Mouse (Mus musculus): Measurements from ENCODE around the gene Rell1. TPM values are rescaled to one million over a fixed set of nuclear protein-coding genes. Genes with fewer than 3 reads are reported as not detected.

The Rell1 gene
- total RNA-seq, 1 experiment = 18.5 TPM

DNA sequence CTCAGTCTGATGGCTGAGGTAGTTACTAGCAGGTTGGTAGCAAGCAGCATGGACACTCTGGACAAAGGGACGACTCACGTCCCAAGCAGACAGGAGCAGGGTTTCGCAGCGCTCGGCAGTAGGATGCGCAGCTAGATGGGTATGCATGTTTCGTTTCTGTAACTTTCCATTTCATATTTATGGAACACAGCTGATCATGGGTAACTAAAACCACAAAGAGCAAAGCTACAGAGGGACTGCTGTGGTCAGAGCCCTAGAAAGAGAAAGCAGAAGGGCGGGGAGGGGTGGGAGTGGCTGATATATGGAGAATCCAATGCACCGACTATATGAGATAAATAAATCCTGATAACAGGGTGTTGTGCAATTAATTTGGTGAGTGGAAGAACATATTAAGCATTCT lies 25.4 kb downstream of the Rell1 start:
- in situ Hi-C loops (cut with MboI; ENCODE audit: low sequenced_read_pairs in 2 of 2, unreplicated experiment in 2 of 2) = no loop called here
- no peaks in the 10 kb centered on the region for H3K36me3 ChIP-seq (ENCODE audit: control insufficient read depth, insufficient read depth, low read length, poor library complexity, severe bottlenecking)
- DNase-seq (ENCODE audit: low read depth, low spot score) = no peak
- TF ChIP-seq CHD2 (IDR thresholded peaks at IDR 0.05; ENCODE audit: low read depth, low read length) (no peak), ZC3H11A (IDR thresholded peaks at IDR 0.05; ENCODE audit: borderline replicate concordance, low read depth, low read length) (no peak), HCFC1 (IDR thresholded peaks at IDR 0.05; ENCODE audit: borderline replicate concordance, insufficient read depth, low read length) (no peak), MAFK (IDR thresholded peaks at IDR 0.05; ENCODE audit: insufficient read depth, low read depth, low read length) (no peak), ZNF384 (IDR thresholded peaks at IDR 0.05; ENCODE audit: low read depth, low read length) (no peak)
- H3K27ac ChIP-seq (ENCODE audit: insufficient read depth, low read depth, low read length, poor library complexity, severe bottlenecking) = no peak overlapping the region
- H3K4me1 ChIP-seq (ENCODE audit: control insufficient read depth in 2 of 2, insufficient read depth in 2 of 2, low read length in 2 of 2, poor library complexity in 1 of 2) = peaks cover 0 to 6% of the 10 kb centered on the region in 2 experiments; a peak in 2 of 4 replicates
- H3K9ac ChIP-seq (ENCODE audit: insufficient read depth, low read depth, low read length, poor library complexity, severe bottlenecking) = no peak overlapping the region
- no peak overlapping the region for H3K4me3 ChIP-seq (ENCODE audit: insufficient read depth in 1 of 2, low read depth in 1 of 2, low read length in 2 of 2, poor library complexity in 1 of 2, severe bottlenecking in 1 of 2)
- H3K9me3 ChIP-seq (ENCODE audit: control insufficient read depth, insufficient read depth, low read depth, low read length) = no peaks in the 10 kb centered on the region

- Histone ChIP-seq H3K36me3 (ENCODE audit: control insufficient read depth, insufficient read depth, low read length, poor library complexity, severe bottlenecking) (0 out of 2 replicates have a peak, but pooled peaks cover 2% of the 10 kb centered on the region), H3K9me3 (ENCODE audit: control insufficient read depth, insufficient read depth, low read depth, low read length) (no peaks in the 10 kb centered on the region)
- in situ Hi-C loops (cut with MboI; ENCODE audit: low sequenced_read_pairs in 2 of 2, unreplicated experiment in 2 of 2) = no loop called here
These were observed 26.8 kb downstream of the Rell1 start for GRCm38 (mm10) chr5:63941891-63942290.

DNA sequence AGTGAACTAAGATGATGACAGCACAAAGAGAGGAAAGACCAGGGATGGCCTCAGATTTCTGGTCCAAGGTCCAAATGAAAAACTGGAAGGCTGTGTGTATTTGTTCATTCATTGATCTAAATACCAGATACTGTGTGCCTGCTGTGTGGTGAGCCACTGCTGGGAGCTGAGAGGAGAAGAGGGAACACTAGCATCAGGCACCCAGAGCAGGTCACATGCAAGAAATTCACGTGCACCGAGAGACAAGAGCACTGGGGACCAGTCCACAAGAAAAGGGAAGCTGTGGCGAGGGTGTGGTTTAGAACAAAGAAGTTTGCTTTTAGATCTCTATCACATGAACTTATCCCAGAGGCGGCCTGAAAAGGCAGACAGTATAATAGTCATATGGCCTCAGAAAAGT lies 30.1 kb downstream of the Rell1 start:
- in situ Hi-C loops (cut with MboI; ENCODE audit: low sequenced_read_pairs in 2 of 2, unreplicated experiment in 2 of 2) = no loop called here
- TF ChIP-seq ZC3H11A (IDR thresholded peaks at IDR 0.05; ENCODE audit: borderline replicate concordance, low read depth, low read length) (no peak), ZNF384 (IDR thresholded peaks at IDR 0.05; ENCODE audit: low read depth, low read length) (no peak), CHD2 (IDR thresholded peaks at IDR 0.05; ENCODE audit: low read depth, low read length) (no peak), HCFC1 (IDR thresholded peaks at IDR 0.05; ENCODE audit: borderline replicate concordance, insufficient read depth, low read length) (no peak), MAFK (IDR thresholded peaks at IDR 0.05; ENCODE audit: insufficient read depth, low read depth, low read length) (no peak)
- Histone ChIP-seq H3K4me1 (ENCODE audit: control insufficient read depth in 2 of 2, insufficient read depth in 2 of 2, low read length in 2 of 2, poor library complexity in 1 of 2) (peaks cover 5 to 16% of the 10 kb centered on the region in 2 experiments), H3K36me3 (ENCODE audit: control insufficient read depth, insufficient read depth, low read length, poor library complexity, severe bottlenecking) (peaks cover 6% of the 10 kb centered on the region; the same call in 1 of the 2 replicates), H3K9me3 (ENCODE audit: control insufficient read depth, insufficient read depth, low read depth, low read length) (no peaks in the 10 kb centered on the region), H3K9ac (ENCODE audit: insufficient read depth, low read depth, low read length, poor library complexity, severe bottlenecking) (no peak overlapping the region), H3K4me3 (ENCODE audit: insufficient read depth in 1 of 2, low read depth in 1 of 2, low read length in 2 of 2, poor library complexity in 1 of 2, severe bottlenecking in 1 of 2) (no peak overlapping the region), H3K27ac (ENCODE audit: insufficient read depth, low read depth, low read length, poor library complexity, severe bottlenecking) (no peak overlapping the region)
- no peak for DNase-seq (ENCODE audit: low read depth, low spot score)

More at GRCm38 (mm10) chr5:63941891-63942290, 26.8 kb downstream of the Rell1 start:
- TF ChIP-seq ZNF384 (IDR thresholded peaks at IDR 0.05; ENCODE audit: low read depth, low read length) (no peak), MAFK (IDR thresholded peaks at IDR 0.05; ENCODE audit: insufficient read depth, low read depth, low read length) (no peak), HCFC1 (IDR thresholded peaks at IDR 0.05; ENCODE audit: borderline replicate concordance, insufficient read depth, low read length) (no peak), ZC3H11A (IDR thresholded peaks at IDR 0.05; ENCODE audit: borderline replicate concordance, low read depth, low read length) (no peak), CHD2 (IDR thresholded peaks at IDR 0.05; ENCODE audit: low read depth, low read length) (no peak)
- Histone ChIP-seq H3K4me3 (ENCODE audit: insufficient read depth in 1 of 2, low read depth in 1 of 2, low read length in 2 of 2, poor library complexity in 1 of 2, severe bottlenecking in 1 of 2) (no peak overlapping the region), H3K27ac (ENCODE audit: insufficient read depth, low read depth, low read length, poor library complexity, severe bottlenecking) (no peak overlapping the region), H3K4me1 (ENCODE audit: control insufficient read depth in 2 of 2, insufficient read depth in 2 of 2, low read length in 2 of 2, poor library complexity in 1 of 2) (peaks cover 0 to 8% of the 10 kb centered on the region in 2 experiments; a peak in 2 of 4 replicates), H3K9ac (ENCODE audit: insufficient read depth, low read depth, low read length, poor library complexity, severe bottlenecking) (no peak overlapping the region)
- DNase-seq (ENCODE audit: low read depth, low spot score) = no peak

DNA sequence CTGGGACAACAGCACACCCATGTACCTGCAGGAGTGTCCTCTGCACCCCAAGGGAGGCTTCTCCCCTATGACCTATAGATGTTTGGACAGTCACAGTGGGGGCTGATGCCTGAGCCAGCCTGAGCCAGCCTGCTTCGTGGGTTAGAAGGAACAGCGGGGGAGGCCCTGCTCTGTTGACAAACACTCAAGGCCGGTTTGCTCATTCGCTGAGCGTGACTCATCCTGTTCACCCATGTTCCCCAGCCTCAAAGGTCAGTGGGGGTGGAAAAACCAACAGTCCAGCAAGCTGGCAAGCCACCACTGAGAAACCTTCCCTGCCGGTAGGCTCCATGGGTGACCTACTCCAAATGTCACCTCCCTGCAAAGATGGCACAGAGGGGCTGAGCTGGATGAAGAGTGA lies 32.0 kb downstream of the Rell1 start:
- Histone ChIP-seq H3K4me1 (ENCODE audit: control insufficient read depth in 2 of 2, insufficient read depth in 2 of 2, low read length in 2 of 2, poor library complexity in 1 of 2) (peaks cover 16 to 23% of the 10 kb centered on the region in 2 experiments), H3K4me3 (ENCODE audit: insufficient read depth in 1 of 2, low read depth in 1 of 2, low read length in 2 of 2, poor library complexity in 1 of 2, severe bottlenecking in 1 of 2) (no peak overlapping the region), H3K36me3 (ENCODE audit: control insufficient read depth, insufficient read depth, low read length, poor library complexity, severe bottlenecking) (peaks cover 6% of the 10 kb centered on the region; the same call in 1 of the 2 replicates), H3K27ac (ENCODE audit: insufficient read depth, low read depth, low read length, poor library complexity, severe bottlenecking) (no peak overlapping the region), H3K9ac (ENCODE audit: insufficient read depth, low read depth, low read length, poor library complexity, severe bottlenecking) (no peak overlapping the region), H3K9me3 (ENCODE audit: control insufficient read depth, insufficient read depth, low read depth, low read length) (no peaks in the 10 kb centered on the region)
- TF ChIP-seq ZC3H11A (IDR thresholded peaks at IDR 0.05; ENCODE audit: borderline replicate concordance, low read depth, low read length) = no peak
- in situ Hi-C loops (cut with MboI; ENCODE audit: low sequenced_read_pairs in 2 of 2, unreplicated experiment in 2 of 2) = no loop called here
- DNase-seq (ENCODE audit: low read depth, low spot score) = no peak

DNA sequence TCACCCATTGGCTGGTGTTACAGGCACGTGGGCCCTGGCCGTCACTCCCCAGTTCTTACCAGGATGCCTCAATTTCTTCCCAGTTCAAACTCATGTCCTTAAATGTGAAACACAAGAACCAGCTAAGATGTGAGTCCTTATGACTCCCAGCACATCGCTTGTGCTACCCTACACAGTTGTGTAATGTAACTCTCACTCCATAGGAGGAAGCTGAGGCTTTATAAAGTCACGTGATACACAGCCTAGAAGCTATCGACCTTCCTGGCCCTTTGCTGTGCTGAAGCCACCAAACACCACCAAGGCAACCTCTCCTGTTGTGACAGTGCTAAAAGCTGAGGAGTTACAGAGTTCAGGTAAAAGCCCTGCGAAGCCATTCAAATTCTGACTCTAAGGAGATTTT lies 33.1 kb downstream of the Rell1 start:
- DNase-seq (ENCODE audit: low read depth, low spot score) = no peak
- Histone ChIP-seq H3K27ac (ENCODE audit: insufficient read depth, low read depth, low read length, poor library complexity, severe bottlenecking) (no peak overlapping the region), H3K36me3 (ENCODE audit: control insufficient read depth, insufficient read depth, low read length, poor library complexity, severe bottlenecking) (peaks cover 6% of the 10 kb centered on the region; the same call in 1 of the 2 replicates), H3K4me3 (ENCODE audit: insufficient read depth in 1 of 2, low read depth in 1 of 2, low read length in 2 of 2, poor library complexity in 1 of 2, severe bottlenecking in 1 of 2) (no peak overlapping the region), H3K4me1 (ENCODE audit: control insufficient read depth in 2 of 2, insufficient read depth in 2 of 2, low read length in 2 of 2, poor library complexity in 1 of 2) (peaks cover 19 to 30% of the 10 kb centered on the region in 2 experiments), H3K9ac (ENCODE audit: insufficient read depth, low read depth, low read length, poor library complexity, severe bottlenecking) (no peak overlapping the region), H3K9me3 (ENCODE audit: control insufficient read depth, insufficient read depth, low read depth, low read length) (no peaks in the 10 kb centered on the region)
- TF ChIP-seq HCFC1 (IDR thresholded peaks at IDR 0.05; ENCODE audit: borderline replicate concordance, insufficient read depth, low read length) (no peak), MAFK (IDR thresholded peaks at IDR 0.05; ENCODE audit: insufficient read depth, low read depth, low read length) (no peak), ZNF384 (IDR thresholded peaks at IDR 0.05; ENCODE audit: low read depth, low read length) (no peak), CHD2 (IDR thresholded peaks at IDR 0.05; ENCODE audit: low read depth, low read length) (no peak), ZC3H11A (IDR thresholded peaks at IDR 0.05; ENCODE audit: borderline replicate concordance, low read depth, low read length) (no peak)
- in situ Hi-C loops (cut with MboI; ENCODE audit: low sequenced_read_pairs in 2 of 2, unreplicated experiment in 2 of 2) = no loop called here
